Mouse (Mus musculus): ENCODE results near the gene Rprd2.

The Rprd2 gene

GRCm38 (mm10) chr3:95839250-95839649, 20.6 kb upstream of the Rprd2 start:
- POLR2A ChIA-PET, result interaction anchor here in 1 of 4 experiments (0.6 kb wide), 1 partner anchor 171 kb away, joined by 4 read pairs; no protein-coding TSS in a partner anchor
- CTCF ChIA-PET, result no interaction called here

DNA sequence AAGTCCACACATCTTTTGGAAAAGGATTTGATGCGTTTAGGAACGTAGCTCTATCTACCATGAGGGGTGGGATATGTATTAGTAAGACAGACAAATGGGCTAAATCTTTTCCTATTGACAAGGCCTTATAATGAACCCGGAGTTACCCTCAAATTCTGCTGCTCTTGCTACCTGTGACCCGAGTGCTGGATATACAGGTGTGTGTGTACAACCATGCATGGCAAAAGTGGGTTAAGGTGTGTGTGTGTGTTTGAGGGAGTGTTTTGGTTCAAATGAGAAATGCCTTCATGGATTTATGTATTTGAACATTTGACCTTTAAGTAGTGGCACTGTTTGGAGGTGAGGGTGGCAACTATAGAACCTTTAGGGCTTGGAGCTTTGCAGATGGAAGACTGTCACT, 10.4 kb upstream of the Rprd2 start:
- ChIA-PET POLR2A (interaction anchor here in 2 of 4 experiments (0.6 to 1.6 kb wide), 9 partner anchors 9 to 1350 kb away, joined by 3 to 5 read pairs (median 3); partner anchors contain the start of genes Golph3l (in 1 of the 2) and Rprd2 (in 1 of the 2)), CTCF (interaction anchor here in 1 of 4 experiments (0.7 kb wide), 2 partner anchors 46 to 1213 kb away, joined by 5 to 10 read pairs; no protein-coding TSS in a partner anchor)

DNA sequence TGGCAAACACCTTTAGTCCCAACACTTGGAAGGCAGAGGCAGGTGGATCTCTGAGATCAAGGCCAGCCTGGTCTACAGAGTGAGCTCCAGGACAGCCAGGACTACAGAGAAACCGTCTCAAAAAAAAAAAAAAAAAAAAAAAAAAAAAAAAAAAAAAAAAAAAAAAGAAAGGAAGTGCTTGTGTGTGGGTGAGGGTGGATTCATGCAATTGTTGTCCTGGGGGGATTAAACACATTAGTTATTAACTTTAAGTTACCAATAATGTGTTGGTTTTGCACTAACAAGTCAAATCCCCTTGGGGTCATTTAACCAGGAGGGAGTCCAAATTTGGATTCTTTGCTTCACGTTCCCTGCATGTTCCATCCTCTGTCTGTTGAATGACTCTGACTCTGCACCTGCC, 7.6 kb upstream of the Rprd2 start:
- CTCF ChIA-PET, result interaction anchor here in 3 of 4 experiments (0.6 to 1.5 kb wide), 4 partner anchors 19 to 926 kb away, joined by 4 to 6 read pairs (median 4); no protein-coding TSS in a partner anchor
- POLR2A ChIA-PET, result interaction anchor here in 1 of 4 experiments (0.8 to 1.6 kb wide), 5 partner anchors 8 to 58 kb away, joined by 3 to 6 read pairs (median 3); partner anchors contain the start of gene Rprd2

GRCm38 (mm10) chr3:95820046-95821010, 1.7 kb upstream of the Rprd2 start:
- CTCF ChIA-PET, result no interaction called here

DNA sequence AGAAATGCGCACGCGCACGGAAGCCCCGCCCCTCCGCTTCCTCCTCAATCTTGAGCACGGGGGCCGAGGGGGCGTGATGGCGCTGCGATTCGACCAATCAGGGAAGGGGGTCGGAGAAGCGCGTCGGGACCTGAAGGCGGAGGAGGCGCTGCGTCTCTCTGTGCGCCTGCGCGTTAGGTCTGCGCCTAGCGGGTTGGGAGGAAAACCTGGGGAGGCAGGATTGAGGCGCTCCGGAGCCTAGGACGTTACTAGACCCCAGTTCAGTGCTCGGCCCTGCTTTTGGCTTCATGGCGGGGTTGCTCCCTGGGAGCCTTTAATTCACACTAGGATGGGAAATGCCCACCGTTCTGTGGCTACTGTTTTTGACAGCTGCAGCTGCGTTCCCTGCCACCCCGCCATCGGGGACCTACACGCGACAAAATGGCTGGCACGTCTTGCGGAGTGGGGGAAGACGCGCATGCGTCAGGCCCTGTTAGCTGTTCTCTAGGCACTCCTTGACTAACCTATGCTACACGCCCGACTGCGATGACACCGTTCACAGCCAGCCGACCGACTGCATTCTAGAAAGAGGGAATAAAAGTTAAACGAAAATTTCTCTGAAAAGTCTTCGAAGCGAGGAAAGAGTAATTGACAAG, 805 bp upstream of the Rprd2 start:
- ChIA-PET POLR2A (interaction anchor here (0.5 to 2.8 kb wide), 53 partner anchors 8 to 1014 kb away, joined by 3 to 15 read pairs (median 3); partner anchors contain the start of genes Prpf3 (in 3 of the 4), Ciart (in 1 of the 4), Ensa (in 1 of the 4) and Mrps21 (in 1 of the 4)), CTCF (interaction anchor here in 1 of 4 experiments (1.0 kb wide), 1 partner anchor 8 kb away, joined by 3 read pairs; no protein-coding TSS in a partner anchor)

More at GRCm38 (mm10) chr3:95820046-95821010, 1.7 kb upstream of the Rprd2 start:
- POLR2A ChIA-PET, result interaction anchor here in 3 of 4 experiments (0.5 to 2.8 kb wide), 38 partner anchors 10 to 196 kb away, joined by 3 to 15 read pairs (median 4); partner anchors contain the start of genes Prpf3 (in 3 of the 3), Ensa (in 2 of the 3) and Ciart (in 1 of the 3)

- POLR2A ChIA-PET, result interaction anchor here in 3 of 4 experiments (0.6 to 2.8 kb wide), 30 partner anchors 8 to 1282 kb away, joined by 3 to 15 read pairs (median 3); partner anchors contain the start of genes Prpf3 (in 2 of the 3), Ensa (in 1 of the 3), Hist2h2be (in 1 of the 3) and Mrps21 (in 1 of the 3)
- CTCF ChIA-PET, result interaction anchor here in 2 of 4 experiments (0.6 to 1.0 kb wide), 2 partner anchors 9 to 283 kb away, joined by 3 read pairs; no protein-coding TSS in a partner anchor
Observed at GRCm38 (mm10) chr3:95818026-95818511, 594 bp downstream of the Rprd2 start.

DNA sequence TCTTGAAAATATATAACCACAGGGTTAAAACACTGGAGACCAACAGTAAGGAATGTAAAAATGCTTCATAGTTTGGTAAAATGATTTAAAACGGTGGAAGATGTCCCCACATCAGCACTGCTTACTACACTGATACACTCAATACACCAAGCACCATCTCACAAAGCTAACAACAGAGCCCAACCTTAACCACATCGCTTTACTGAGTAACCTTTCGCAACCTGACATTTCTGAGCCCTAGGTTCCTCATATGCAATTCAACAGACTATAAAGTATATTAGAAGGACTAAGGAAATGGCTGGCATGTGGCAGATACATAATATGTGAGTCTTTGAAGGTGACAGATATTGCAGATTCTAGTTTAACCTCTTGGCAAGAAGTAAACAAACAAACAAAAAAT, 2.0 kb downstream of the Rprd2 start:
- ChIA-PET CTCF (no interaction called here), POLR2A (interaction anchor here in 2 of 4 experiments (0.6 to 2.0 kb wide), 6 partner anchors 9 to 165 kb away, joined by 3 to 8 read pairs (median 4); partner anchors contain the start of gene Prpf3 (in 1 of the 2))

- POLR2A ChIA-PET, result interaction anchor here in 2 of 4 experiments (1.4 to 2.1 kb wide), 6 partner anchors 9 to 24 kb away, joined by 5 to 10 read pairs (median 7); partner anchors contain the start of gene Rprd2 (in 1 of the 2)
- CTCF ChIA-PET, result interaction anchor here in 3 of 4 experiments (0.6 to 1.4 kb wide), 5 partner anchors 9 to 511 kb away, joined by 3 to 6 read pairs (median 3); no protein-coding TSS in a partner anchor
Observed at GRCm38 (mm10) chr3:95808384-95808783, 10.3 kb downstream of the Rprd2 start.

DNA sequence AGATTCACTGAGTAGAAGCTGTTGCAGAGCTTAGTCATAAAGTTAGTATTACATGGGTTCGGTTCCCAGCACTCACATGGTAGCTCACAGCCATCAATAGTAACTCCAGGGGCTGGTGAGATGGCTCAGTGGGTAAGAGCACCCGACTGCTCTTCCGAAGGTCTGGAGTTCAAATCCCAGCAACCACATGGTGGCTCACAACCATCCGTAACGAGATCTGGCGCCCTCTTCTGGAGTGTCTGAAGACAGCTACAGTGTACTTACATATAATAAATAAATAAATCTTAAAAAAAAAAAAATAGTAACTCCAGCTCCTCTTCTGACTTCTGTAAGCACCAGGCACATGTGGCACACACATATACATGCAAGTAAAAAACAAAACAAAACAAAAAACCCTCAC, 11.0 kb downstream of the Rprd2 start:
- ChIA-PET CTCF (interaction anchor here in 3 of 4 experiments (0.6 to 1.4 kb wide), 9 partner anchors 8 to 924 kb away, joined by 3 to 6 read pairs (median 3); no protein-coding TSS in a partner anchor), POLR2A (interaction anchor here in 2 of 4 experiments (0.5 to 2.1 kb wide), 11 partner anchors 9 to 296 kb away, joined by 3 to 10 read pairs (median 5); partner anchors contain the start of genes Ciart (in 1 of the 2) and Rprd2 (in 1 of the 2))

GRCm38 (mm10) chr3:95806677-95807076, 12.0 kb downstream of the Rprd2 start:
- CTCF ChIA-PET, result interaction anchor here in 2 of 4 experiments (0.6 to 1.1 kb wide), 4 partner anchors 13 to 529 kb away, joined by 3 to 4 read pairs (median 3); no protein-coding TSS in a partner anchor
- POLR2A ChIA-PET, result interaction anchor here in 2 of 4 experiments (1.0 to 2.1 kb wide), 8 partner anchors 8 to 86 kb away, joined by 3 to 8 read pairs (median 5); no protein-coding TSS in a partner anchor

GRCm38 (mm10) chr3:95803851-95804250, 14.8 kb downstream of the Rprd2 start:
- ChIA-PET CTCF (interaction anchor here in 1 of 4 experiments (0.6 kb wide), 1 partner anchor 687 kb away, joined by 3 read pairs; no protein-coding TSS in a partner anchor), POLR2A (interaction anchor here (0.7 to 2.0 kb wide), 12 partner anchors 9 to 255 kb away, joined by 3 to 8 read pairs (median 4); partner anchors contain the start of genes Ensa (in 1 of the 4) and Rprd2 (in 1 of the 4))

DNA sequence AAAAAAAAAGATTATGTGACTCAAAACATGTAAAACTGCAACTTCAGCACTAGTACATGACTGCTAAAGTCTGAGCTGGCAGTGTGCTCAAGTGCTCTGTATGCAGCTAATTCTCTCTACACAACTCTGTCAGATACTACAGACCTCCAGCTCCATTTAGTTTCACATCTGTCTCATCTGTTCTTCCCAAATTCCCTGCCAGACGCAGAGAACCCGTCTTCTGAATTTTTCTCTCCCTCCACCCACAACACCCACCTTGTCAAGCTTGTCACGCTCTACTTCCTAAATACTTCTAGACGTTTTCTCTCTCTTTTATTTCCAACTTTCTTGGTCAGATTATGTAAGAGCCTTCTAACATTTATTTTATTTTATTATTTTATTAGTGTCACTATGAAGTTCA, 19.9 kb downstream of the Rprd2 start:
- CTCF ChIA-PET, result interaction anchor here in 1 of 4 experiments (1.5 kb wide), 1 partner anchor 9 kb away, joined by 6 read pairs; no protein-coding TSS in a partner anchor

GRCm38 (mm10) chr3:95794299-95794698, 24.4 kb downstream of the Rprd2 start:
- ChIA-PET CTCF (interaction anchor here in 1 of 4 experiments (0.6 to 1.4 kb wide), 2 partner anchors 13 to 161 kb away, joined by 3 to 4 read pairs; no protein-coding TSS in a partner anchor), POLR2A (no interaction called here)

More for the DNA sequence above, 19.9 kb downstream of the Rprd2 start:
- POLR2A ChIA-PET, result interaction anchor here in 2 of 4 experiments (1.0 to 2.7 kb wide), 12 partner anchors 8 to 70 kb away, joined by 3 to 8 read pairs (median 4); partner anchors contain the start of gene Prpf3 (in 1 of the 2)

GRCm38 (mm10) chr3:95793662-95794061, 25.0 kb downstream of the Rprd2 start:
- CTCF ChIA-PET, result interaction anchor here in 3 of 4 experiments (0.7 to 1.4 kb wide), 3 partner anchors 13 to 275 kb away, joined by 3 read pairs; no protein-coding TSS in a partner anchor
- POLR2A ChIA-PET, result interaction anchor here in 1 of 4 experiments (0.6 kb wide), 1 partner anchor 276 kb away, joined by 4 read pairs; no protein-coding TSS in a partner anchor

DNA sequence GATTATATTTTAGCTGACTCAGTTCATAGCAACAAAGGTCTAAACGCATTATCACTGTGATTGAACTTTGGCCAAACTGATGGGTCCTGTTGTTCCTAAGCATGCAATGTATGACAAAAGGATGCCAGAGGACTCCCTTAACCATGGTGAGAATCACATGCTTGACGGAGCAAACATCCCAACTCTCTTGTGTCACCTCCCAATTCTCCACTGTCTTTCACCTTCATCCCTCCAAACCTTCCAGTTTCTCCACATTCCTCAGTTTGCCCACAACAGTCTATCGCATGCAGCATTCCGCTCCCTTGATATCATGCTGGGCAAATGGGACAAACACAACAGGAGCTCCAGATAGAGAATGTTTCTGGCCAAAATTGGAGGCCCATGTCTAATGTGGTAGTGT, 33.2 kb downstream of the Rprd2 start:
- ChIA-PET CTCF (no interaction called here), POLR2A (interaction anchor here in 1 of 4 experiments (0.7 to 1.9 kb wide), 7 partner anchors 11 to 468 kb away, joined by 3 to 6 read pairs (median 4); partner anchors contain the start of gene Golph3l)

DNA sequence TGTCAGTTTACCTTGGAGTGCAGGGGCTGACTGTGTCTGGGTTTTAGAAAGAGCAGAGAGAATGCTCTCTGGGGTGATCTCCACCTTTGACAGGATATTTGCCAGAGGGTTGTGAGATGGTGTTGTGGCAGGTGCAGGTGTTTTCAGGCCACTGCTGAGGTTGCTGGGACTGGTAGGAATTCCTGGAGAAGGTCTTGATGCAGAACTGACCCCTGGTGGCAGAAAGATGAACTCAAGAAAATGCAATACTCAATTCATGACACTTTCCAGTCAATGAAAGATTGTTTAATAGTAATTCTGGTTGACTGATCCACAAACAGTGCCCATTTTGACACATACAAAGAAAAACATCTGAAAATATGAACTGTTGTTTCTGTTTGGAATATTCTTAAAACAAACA, 46.7 kb downstream of the Rprd2 start:
- POLR2A ChIA-PET, result interaction anchor here in 1 of 4 experiments (0.7 kb wide), 1 partner anchor 17 kb away, joined by 3 read pairs; no protein-coding TSS in a partner anchor
- CTCF ChIA-PET, result interaction anchor here in 1 of 4 experiments (0.5 kb wide), 1 partner anchor 87 kb away, joined by 3 read pairs; no protein-coding TSS in a partner anchor

Measured in embryonic stem cell, embryonic (primary cell).